In the genomic region with DNA sequence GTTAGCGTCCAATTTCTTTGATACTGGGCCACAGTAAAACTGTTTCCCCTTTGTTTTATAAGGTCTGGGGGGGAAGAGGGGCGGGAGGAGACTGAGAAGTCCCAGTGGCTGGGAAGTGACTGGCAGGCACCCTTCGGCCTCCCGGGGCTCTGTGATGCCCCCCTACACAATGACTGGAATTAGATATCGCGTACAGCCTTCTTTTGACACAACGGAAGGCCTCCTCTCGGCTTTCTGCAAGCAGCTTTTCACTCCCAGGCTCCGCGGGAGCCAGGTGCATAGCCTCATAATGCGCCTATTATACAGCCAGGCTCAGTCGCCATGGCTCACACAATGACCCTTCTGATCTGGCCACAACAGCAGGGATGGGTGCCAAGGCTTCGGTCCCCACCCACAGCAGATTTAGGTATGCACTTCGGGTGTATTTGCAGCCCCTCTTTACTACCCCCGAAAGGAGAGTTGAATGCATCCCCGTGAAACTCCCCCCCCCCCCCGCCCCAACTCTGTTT, we compare ENCODE assay signal across 8 mouse cellular contexts. TPM values are rescaled to one million over a fixed set of nuclear protein-coding genes. Genes with fewer than 3 reads are reported as not detected.
DNase-seq lines count a peak whose midpoint lies in the region; ATAC-seq and TF ChIP-seq lines count a peak whose summit lies in the region.

No protein-coding gene starts in this region.

- no peaks in the 10 kb centered on the region for H3K36me3 ChIP-seq in ES-Bruce4 (ENCODE audit: control insufficient read depth, insufficient read depth, low read length, poor library complexity, severe bottlenecking)
- H3K36me3 ChIP-seq in forebrain, postnatal 0 days (ENCODE audit: insufficient read depth) = no peaks in the 10 kb centered on the region
- H3K36me3 ChIP-seq in stomach, embryonic 16.5 days (ENCODE audit: control insufficient read depth, insufficient read depth, low read length) = no peaks in the 10 kb centered on the region

- H3K9ac ChIP-seq in ES-Bruce4 (ENCODE audit: low read depth, poor library complexity, severe bottlenecking) = peak overlapping the region; percentile 2; the same call in 1 of the 2 replicates
- peak overlapping the region; percentile 54 for H3K9ac ChIP-seq in forebrain, postnatal 0 days
- H3K9ac ChIP-seq in stomach, embryonic 16.5 days (ENCODE audit: low read length) = peak overlapping the region; percentile 67

- DNase-seq in cerebellum, adult 8-10 months = peak; percentile 57
- no peak for DNase-seq in cerebellum, adult 9-11 months
- DNase-seq in forebrain, postnatal 0 days = peak; percentile 67
- DNase-seq in layer of hippocampus, postnatal 14 days (ENCODE audit: low spot score in 2 of 2) = peak; percentile 35 to 37
- peak; percentile 45 for DNase-seq in mesoderm, embryonic 11.5 days (ENCODE audit: low read depth, low spot score)
- no peak for DNase-seq in spleen, postnatal 10 days (ENCODE audit: low spot score in 2 of 2)

- peak overlapping the region; percentile 50 for H3K4me3 ChIP-seq in ES-Bruce4 (ENCODE audit: low read depth, low read length)
- peak overlapping the region; percentile 45 for H3K4me3 ChIP-seq in forebrain, postnatal 0 days (ENCODE audit: low read depth, low read length)
- peak overlapping the region; percentile 42 for H3K4me3 ChIP-seq in stomach, embryonic 16.5 days (replicated peaks; ENCODE audit: low read length)

- 2% methylated on average over 17 of the region's 17 CpGs for WGBS in forebrain, postnatal 0 days
- WGBS in stomach, embryonic 16.5 days = 7% methylated on average over 17 of the region's 17 CpGs

- no peak for TF ChIP-seq CTCF in ES-Bruce4 (IDR thresholded peaks at IDR 0.05; ENCODE audit: low read depth, low read length)
- no peak for TF ChIP-seq CTCF in forebrain, postnatal 0 days (IDR thresholded peaks at IDR 0.05; ENCODE audit: low read depth)

- no peaks in the 10 kb centered on the region for H3K27me3 ChIP-seq in ES-Bruce4 (ENCODE audit: control insufficient read depth, insufficient read depth, low read length, poor library complexity, severe bottlenecking)
- H3K27me3 ChIP-seq in forebrain, postnatal 0 days (ENCODE audit: insufficient read depth, low read length) = no peaks in the 10 kb centered on the region; the same call in 1 of the 2 replicates
- no peaks in the 10 kb centered on the region for H3K27me3 ChIP-seq in stomach, embryonic 16.5 days (ENCODE audit: control insufficient read depth, insufficient read depth, low read length)

- H3K4me1 ChIP-seq in ES-Bruce4 (ENCODE audit: control insufficient read depth, insufficient read depth, low read length) = no peaks in the 10 kb centered on the region
- peaks cover 17% of the 10 kb centered on the region for H3K4me1 ChIP-seq in forebrain, postnatal 0 days (ENCODE audit: insufficient read depth)
- peaks cover 27% of the 10 kb centered on the region for H3K4me1 ChIP-seq in stomach, embryonic 16.5 days (ENCODE audit: control insufficient read depth, insufficient read depth, low read length)

- H3K4me2 ChIP-seq in forebrain, postnatal 0 days (ENCODE audit: low read depth) = peak overlapping the region; percentile 85
- peak overlapping the region; percentile 58 for H3K4me2 ChIP-seq in stomach, embryonic 16.5 days (ENCODE audit: low read depth, low read length)

- no peak for TF ChIP-seq POLR2A in ES-Bruce4 (IDR thresholded peaks at IDR 0.05; ENCODE audit: insufficient read depth, low read length)

- no peak overlapping the region for H3K27ac ChIP-seq in ES-Bruce4 (ENCODE audit: insufficient read depth, low read length)
- peak overlapping the region; percentile 72 for H3K27ac ChIP-seq in forebrain, postnatal 0 days (ENCODE audit: low read depth, low read length)
- H3K27ac ChIP-seq in stomach, embryonic 16.5 days (ENCODE audit: low read length) = peak overlapping the region; percentile 95

- peak; percentile 63 for ATAC-seq in forebrain, postnatal 0 days
- peak; percentile 38 for ATAC-seq in stomach, embryonic 16.5 days (ENCODE audit: insufficient read depth, low FRiP score)

- no peak for TF ChIP-seq EP300 in ES-Bruce4 (IDR thresholded peaks at IDR 0.05; ENCODE audit: insufficient read depth, low read depth, low read length)

- no peaks in the 10 kb centered on the region for H3K9me3 ChIP-seq in ES-Bruce4 (replicated peaks; ENCODE audit: control insufficient read depth, insufficient read depth, low read length, poor library complexity, severe bottlenecking)
- no peaks in the 10 kb centered on the region for H3K9me3 ChIP-seq in forebrain, postnatal 0 days (ENCODE audit: low read length)
- H3K9me3 ChIP-seq in stomach, embryonic 16.5 days (replicated peaks; ENCODE audit: control insufficient read depth, low read length) = no peaks in the 10 kb centered on the region

RNA-seq across cellular contexts. Expression of a gene that starts 0.6 kb away (rescaled TPM):
- polyA plus RNA-seq in ES-Bruce4 (2011; ENCODE audit: insufficient read depth, insufficient read length, low read depth, missing spikeins) = 3.0 and 3.1 TPM in 2 replicates
- 4.9 TPM in 2 replicates for total RNA-seq in forebrain, postnatal 0 days (2014; rRNA removed)
- polyA plus RNA-seq in forebrain, postnatal 0 days (2015; fragmentation: Nextera tagmentation; extraction: Ambion mirVana) = 9.9 and 11.9 TPM in 2 replicates
- total RNA-seq in layer of hippocampus, postnatal 14 days (2021) = 1 to 10 TPM; 2.2 TPM
- 5.5 and 6.3 TPM in 2 replicates for polyA plus RNA-seq in stomach, embryonic 16.5 days (2015; fragmentation: Nextera tagmentation; extraction: Ambion mirVana)

Comparison
In these comparisons a context has a peak if more than half of its experiments do, and no peak if none do; other contexts are left out.
1. DNase-seq: peak in cerebellum, adult 8-10 months (single experiment), forebrain, postnatal 0 days (single experiment), layer of hippocampus, postnatal 14 days (2 of 2) and mesoderm, embryonic 11.5 days (single experiment); none in cerebellum, adult 9-11 months (single experiment) and spleen, postnatal 10 days (0 of 2).
2. H3K9ac ChIP-seq: peak in every context shown above with its lines; median percentile 67 in stomach, embryonic 16.5 days; 54 in forebrain, postnatal 0 days; 2 in ES-Bruce4.
3. Peak in every context shown above with its lines, with median percentiles within 50 percentile points of each other: H3K4me3 ChIP-seq.